Mouse (Mus musculus) skeletal muscle tissue, adult 2 months (tissue): Measurements from ENCODE around the gene Urm1.
"Not testable (repeated sequence)": the region's sequence is repeated elsewhere in the genome, so short reads cannot be mapped to it uniquely, and the experiment has no call there.

ENCODE experiments used
- DNase-seq: peaks from one replicate; pipeline ENCODE4 v3.0.0-alpha.2; 2012; ENCODE audit warnings: low read depth, low spot score

Urm1 gene

GRCm38 (mm10) chr2:29820025-29820817 is at the start of gene Urm1:
Urm1 (plus strand) TSS chr2:29820075.
- DNase-seq = no peak

- DNase-seq = no peak
Measured at GRCm38 (mm10) chr2:29770162-29770561, 49.7 kb upstream of the Urm1 start.

- DNase-seq = peak; percentile 36
Measured at GRCm38 (mm10) chr2:29771611-29772461, 48.0 kb upstream of the Urm1 start.

- DNase-seq = no peak
Measured at GRCm38 (mm10) chr2:29773323-29773722, 46.6 kb upstream of the Urm1 start.

GRCm38 (mm10) chr2:29781256-29781655 is 38.6 kb upstream of the Urm1 start:
- DNase-seq = not testable (repeated sequence)

GRCm38 (mm10) chr2:29784290-29784689 is 35.6 kb upstream of the Urm1 start:
- no peak for DNase-seq

- peak; percentile 85 for DNase-seq
Measured at GRCm38 (mm10) chr2:29787104-29787917, 32.6 kb upstream of the Urm1 start, which contains the start of gene Coq4. Coq4 (plus strand) TSS chr2:29787493.

- DNase-seq = peak; percentile 65
Measured at GRCm38 (mm10) chr2:29787937-29788681, 31.8 kb upstream of the Urm1 start, which contains the start of gene Trub2. Trub2 (minus strand) TSS chr2:29788502.

- DNase-seq = no peak
Measured at GRCm38 (mm10) chr2:29792772-29793487, 26.9 kb upstream of the Urm1 start.

GRCm38 (mm10) chr2:29802075-29802826 is 17.6 kb upstream of the Urm1 start, which contains the start of gene Slc27a4:
Slc27a4 (plus strand) TSS chr2:29802634.
- DNase-seq = peak; percentile 78

- DNase-seq = no peak
Measured at GRCm38 (mm10) chr2:29802827-29803201, 17.1 kb upstream of the Urm1 start.

GRCm38 (mm10) chr2:29803400-29803831 is 16.5 kb upstream of the Urm1 start:
- DNase-seq = no peak

- DNase-seq = no peak
Measured at GRCm38 (mm10) chr2:29815678-29816371, 4.0 kb upstream of the Urm1 start.

GRCm38 (mm10) chr2:29817426-29818232 is 2.2 kb upstream of the Urm1 start:
- peak; percentile 60 for DNase-seq

GRCm38 (mm10) chr2:29819363-29819762 is 512 bp upstream of the Urm1 start:
- no peak for DNase-seq

- no peak for DNase-seq
Measured at GRCm38 (mm10) chr2:29826318-29826925, 6.5 kb downstream of the Urm1 start.

- DNase-seq = peak; percentile 94
Measured at GRCm38 (mm10) chr2:29826926-29827708, 7.2 kb downstream of the Urm1 start.
